ENCODE assay signal across 49 mouse cellular contexts in genomic region chr1:72725941-72726340, GRCm38 (mm10). TPM values are rescaled to one million over a fixed set of nuclear protein-coding genes. Genes with fewer than 3 reads are reported as not detected.
"Had no signal": no experiment of that assay in that cellular context is flagged by ENCODE, and none has a peak within 500 bp of the region (broad histone marks: within the 10 kb centered on the region; RNA-seq: fewer than 3 reads in every experiment).

No protein-coding gene starts in this region.

- ATAC-seq: hindbrain, embryonic 16.5 days; hindbrain, postnatal 0 days; inflammation-experienced regulatory T-cells, adult 6 months; intestine, embryonic 15.5 days; intestine, embryonic 16.5 days; intestine, postnatal 0 days had no signal

- H3K9ac ChIP-seq: heart, embryonic 12.5 days; heart, embryonic 13.5 days; heart, embryonic 15.5 days; hindbrain, embryonic 12.5 days; hindbrain, embryonic 13.5 days; hindbrain, embryonic 14.5 days; hindbrain, embryonic 15.5 days; intestine, embryonic 15.5 days; kidney, embryonic 15.5 days had no signal

- H3K9me3 ChIP-seq: heart, embryonic 10.5 days; heart, embryonic 12.5 days; heart, embryonic 13.5 days; heart, embryonic 15.5 days; hindbrain, embryonic 10.5 days; hindbrain, embryonic 12.5 days; hindbrain, embryonic 13.5 days; hindbrain, embryonic 15.5 days; intestine, embryonic 15.5 days; kidney, embryonic 15.5 days had no signal

- H3K27ac ChIP-seq: heart, embryonic 10.5 days; heart, embryonic 13.5 days; heart, embryonic 15.5 days; hindbrain, embryonic 10.5 days; hindbrain, embryonic 12.5 days; hindbrain, embryonic 13.5 days; hindbrain, embryonic 14.5 days; hindbrain, embryonic 15.5 days; hindbrain, postnatal 0 days; intestine, embryonic 15.5 days; kidney, embryonic 15.5 days; kidney, postnatal 0 days; layer of hippocampus, adult 2 months had no signal

- H3K4me3 ChIP-seq: heart, embryonic 10.5 days; heart, embryonic 12.5 days; heart, embryonic 13.5 days; heart, embryonic 15.5 days; hindbrain, embryonic 10.5 days; hindbrain, embryonic 12.5 days; hindbrain, embryonic 13.5 days; hindbrain, embryonic 15.5 days; intestine, embryonic 15.5 days; kidney, embryonic 15.5 days; layer of hippocampus, adult 2 months had no signal

- H3K4me1 ChIP-seq: heart, embryonic 12.5 days; hindbrain, embryonic 13.5 days; hindbrain, embryonic 15.5 days; intestine, embryonic 15.5 days had no signal

- H3K36me3 ChIP-seq: heart, embryonic 10.5 days; heart, embryonic 12.5 days; heart, embryonic 13.5 days; heart, embryonic 15.5 days; hindbrain, embryonic 10.5 days; hindbrain, embryonic 12.5 days; hindbrain, embryonic 13.5 days; hindbrain, embryonic 15.5 days; intestine, embryonic 15.5 days had no signal

- H3K27me3 ChIP-seq: heart, embryonic 12.5 days; heart, embryonic 15.5 days; hindbrain, embryonic 12.5 days; hindbrain, embryonic 13.5 days; hindbrain, embryonic 15.5 days; intestine, embryonic 15.5 days; kidney, embryonic 15.5 days had no signal

- H3K4me2 ChIP-seq: heart, embryonic 11.5 days; heart, embryonic 12.5 days; heart, embryonic 13.5 days; heart, embryonic 15.5 days; hindbrain, embryonic 12.5 days; hindbrain, embryonic 13.5 days; hindbrain, embryonic 14.5 days; hindbrain, embryonic 15.5 days; intestine, embryonic 15.5 days; kidney, embryonic 15.5 days had no signal

- DNase-seq: heart, postnatal 10 days; heart, postnatal 14 days; heart, postnatal 36 days; heart, postnatal 4 days; kidney, adult 11 months; kidney, adult 18-20 months; kidney, adult 2 months; kidney, adult 8-10 months; kidney, adult 9 months; kidney, postnatal 10 days; kidney, postnatal 14 days; kidney, postnatal 25 days; kidney, postnatal 36 days; kidney, postnatal 4 days; layer of hippocampus, adult 9-11 months; layer of hippocampus, postnatal 36 days had no signal

RNA-seq across cellular contexts. Expression of gene Ankar, which starts 25.6 kb away (rescaled TPM):
- total RNA-seq: heart, adult 8-10 months; heart, postnatal 10 days; heart, postnatal 14 days; heart, postnatal 25 days; heart, postnatal 36 days; heart, postnatal 4 days; hematopoietic stem cell, adult 5-6 weeks; hindbrain, postnatal 0 days; layer of hippocampus, adult 18-20 months; layer of hippocampus, adult 2 months; layer of hippocampus, adult 8-10 months; layer of hippocampus, postnatal 10 days; layer of hippocampus, postnatal 14 days; layer of hippocampus, postnatal 25 days; layer of hippocampus, postnatal 36 days had no signal
- polyA plus RNA-seq: heart, embryonic 10.5 days; heart, embryonic 11.5 days; heart, embryonic 12.5 days; heart, embryonic 13.5 days; heart, embryonic 14.5 days; heart, embryonic 15.5 days; heart, embryonic 16.5 days; heart, postnatal 0 days; hindbrain, embryonic 10.5 days; hindbrain, embryonic 12.5 days; hindbrain, embryonic 13.5 days; hindbrain, embryonic 14.5 days; hindbrain, embryonic 15.5 days; hindbrain, embryonic 16.5 days; hindbrain, postnatal 0 days; intestine, embryonic 14.5 days; intestine, embryonic 15.5 days; intestine, embryonic 16.5 days; intestine, postnatal 0 days; kidney, adult 2 months; kidney, embryonic 14.5 days; kidney, embryonic 15.5 days; kidney, postnatal 0 days; large intestine, adult 2 months had no signal
